Mouse (Mus musculus) intestine, embryonic 16.5 days (tissue): ENCODE results near the gene Lsp1. TPM values are rescaled to one million over a fixed set of nuclear protein-coding genes. Genes with fewer than 3 reads are reported as not detected.

Source experiments
- ATAC-seq: fragments of 200-750 bp; cut with Nextera tagmentation; 2 replicates; pipeline ENCODE4 v1.8.0; 2017; ENCODE audit warnings: moderate TSS enrichment, moderate library complexity
- H3K27ac ChIP-seq: fragments of 300-500 bp; sonication (generic); 2 replicates; pipeline ENCODE4 v1.5.1; 2014; ENCODE audit warnings: mild to moderate bottlenecking, low read length
- H3K27me3 ChIP-seq: fragments of 300-500 bp; sonication (generic); replicated peaks from 2 replicates; pipeline ENCODE4 v1.6.1; 2014; ENCODE audit warnings: low read length, control low read depth, mixed read lengths; ENCODE audit not compliant: control insufficient read depth, insufficient read depth
- H3K36me3 ChIP-seq: fragments of 300-500 bp; sonication (generic); 2 replicates; pipeline ENCODE4 v1.6.1; 2014; ENCODE audit warnings: low read length, control low read depth; ENCODE audit not compliant: control insufficient read depth, insufficient read depth
- H3K4me1 ChIP-seq: fragments of 300-500 bp; sonication (generic); 2 replicates; pipeline ENCODE4 v1.6.1; 2014; ENCODE audit warnings: low read length, control low read depth, mixed read lengths; ENCODE audit not compliant: control insufficient read depth, insufficient read depth
- H3K4me2 ChIP-seq: fragments of 300-500 bp; sonication (generic); 2 replicates; pipeline ENCODE4 v1.6.1; 2014; ENCODE audit warnings: low read depth, low read length, control low read depth
- H3K4me3 ChIP-seq: fragments of 300-500 bp; sonication (generic); 2 replicates; pipeline ENCODE4 v1.5.1; 2014; ENCODE audit warnings: mild to moderate bottlenecking, low read length
- H3K9ac ChIP-seq: fragments of 300-500 bp; sonication (generic); 2 replicates; pipeline ENCODE4 v1.6.1; 2014; ENCODE audit warnings: low read depth, low read length
- H3K9me3 ChIP-seq: fragments of 300-500 bp; sonication (generic); 2 replicates; pipeline ENCODE4 v1.6.1; 2016; ENCODE audit warnings: low read length, control low read depth; ENCODE audit not compliant: control insufficient read depth
- WGBS: fragments of 180-500 bp; shearing (Covaris S2); extraction: QIAGEN DNeasy Blood & Tissue Kit; methylation state at CpG from one replicate; pipeline ENCODE4 v1.1.7; 2014; 5-methylcytosine and 5-hydroxymethylcytosine counted together
- polyA plus RNA-seq: library from polyadenylated mRNA; unstranded; fragments of >200 nt; fragmentation: Nextera tagmentation; extraction: Ambion mirVana; gene quantifications from 2 replicates; pipeline ENCODE4 v1.2.1, GENCODE M21; 2015

The Lsp1 gene
- polyA plus RNA-seq, 1 experiment from 2014 or later, result 134 TPM

DNA sequence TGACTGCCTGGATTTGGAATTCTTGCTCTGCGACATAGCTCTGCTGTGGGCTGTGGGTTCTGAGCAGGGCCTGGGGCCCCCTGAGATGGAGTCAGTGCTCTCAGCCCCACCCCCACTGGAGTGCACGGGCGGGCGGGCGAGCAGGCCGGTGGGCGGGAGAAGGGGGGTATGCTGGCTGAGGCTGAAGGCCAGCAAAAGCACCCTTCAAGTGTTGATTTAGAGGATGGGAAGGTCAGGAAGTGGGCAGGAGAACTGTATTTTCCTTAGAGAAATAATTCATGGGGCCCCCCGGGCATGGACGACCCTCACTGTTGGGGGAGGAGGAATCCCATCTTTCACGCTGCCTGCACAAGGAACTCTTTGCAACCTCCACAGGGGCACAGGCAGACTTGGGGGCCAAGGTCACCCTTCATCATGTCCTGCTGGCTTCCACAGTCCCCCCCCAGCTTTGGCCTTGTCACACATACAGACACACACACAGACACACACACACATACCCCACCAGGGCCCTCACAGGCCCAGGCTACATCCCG is 82.2 kb downstream of the Lsp1 start:
- Histone ChIP-seq H3K9ac (peak overlapping the region; percentile 64), H3K4me3 (no peak overlapping the region), H3K27ac (peak overlapping the region; percentile 68), H3K9me3 (no peaks in the 10 kb centered on the region), H3K4me1 (peaks cover 48% of the 10 kb centered on the region), H3K27me3 (no peaks in the 10 kb centered on the region), H3K4me2 (no peak overlapping the region), H3K36me3 (no peaks in the 10 kb centered on the region)
- ATAC-seq, result peak; percentile 33
- WGBS, result 20% methylated on average over 11 of the region's 11 CpGs

Other genes starting within 250 kb of the Lsp1 start
- not detected in 2 replicates for gene Gm7579, start 248.9 kb upstream of the Lsp1 start, polyA plus RNA-seq
- gene Krtap5-5, start 230.8 kb upstream of the Lsp1 start, polyA plus RNA-seq, result not detected in 2 replicates
- gene Gm40460, start 219.7 kb upstream of the Lsp1 start, polyA plus RNA-seq, result not detected in 2 replicates
- gene Gm2431, start 202.5 kb upstream of the Lsp1 start, polyA plus RNA-seq, result not detected in 2 replicates
- gene Gm4559, start 186.4 kb upstream of the Lsp1 start, polyA plus RNA-seq, result not detected in 2 replicates
- not detected in 2 replicates for gene Krtap5-1, start 163.7 kb upstream of the Lsp1 start, polyA plus RNA-seq
- gene Krtap5-4, start 157.3 kb upstream of the Lsp1 start, polyA plus RNA-seq, result not detected in 2 replicates
- 1.8 and 2.4 TPM in 2 replicates for gene Ifitm10, start 87.1 kb upstream of the Lsp1 start, polyA plus RNA-seq
- gene Gm49369, start 78.1 kb upstream of the Lsp1 start, polyA plus RNA-seq, result 0.43 and 2.3 TPM in 2 replicates
- gene Ctsd, start 72.8 kb upstream of the Lsp1 start, polyA plus RNA-seq, result 395 and 444 TPM in 2 replicates
- 8.8 and 10.4 TPM in 2 replicates for gene Syt8, start 26.0 kb upstream of the Lsp1 start, polyA plus RNA-seq
- 4.3 and 4.7 TPM in 2 replicates for gene Tnni2, start 19.0 kb upstream of the Lsp1 start, polyA plus RNA-seq
- gene Tnnt3, start 38.0 kb downstream of the Lsp1 start, polyA plus RNA-seq, result 2.1 and 3.2 TPM in 2 replicates
- gene Mrpl23, start 71.9 kb downstream of the Lsp1 start, polyA plus RNA-seq, result 50.3 and 58.1 TPM in 2 replicates
- gene Igf2, start 206.0 kb downstream of the Lsp1 start, polyA plus RNA-seq, result 757 and 778 TPM in 2 replicates
- 1.1 and 1.9 TPM in 2 replicates for gene Gm49394, start 209.1 kb downstream of the Lsp1 start, polyA plus RNA-seq